Mouse (Mus musculus) G1E (cell line): ENCODE results near the gene Klk1b26.
"Not testable (repeated sequence)": the region's sequence is repeated elsewhere in the genome, so short reads cannot be mapped to it uniquely, and the experiment has no call there.

Experiments
- CTCF ChIP-seq: IDR thresholded peaks from 2 replicates; pipeline ENCODE4 v1.5.1; 2012; ENCODE audit warnings: low read depth, low read length, inconsistent platforms, mixed read lengths
- GATA1 ChIP-seq: IDR thresholded peaks from 2 replicates; pipeline ENCODE4 v1.6.1; 2012; ENCODE audit warnings: borderline replicate concordance, low read length, inconsistent platforms, mixed read lengths

GRCm38 (mm10) chr7:44014666-44015065 is 2.7 kb downstream of the Klk1b26 start:
- TF ChIP-seq CTCF, GATA1: not testable (repeated sequence)
